Mouse (Mus musculus) C3H10T1/2 (cell line): ENCODE measurements around the gene Ccdc85b. TPM values are rescaled to one million over a fixed set of nuclear protein-coding genes. Genes with fewer than 3 reads are reported as not detected.

ENCODE experiments used
- polyA plus RNA-seq, 2 experiments: library from polyadenylated mRNA; unstranded; fragments of >200 nt; fragmentation: generic; extraction: Trizol; gene quantifications; one replicate each; pipeline ENCODE4 v1.2.1; 2012; ENCODE audit warnings: missing spikeins in 2 of 2

Gene Ccdc85b
- polyA plus RNA-seq, result 10 to 100 TPM; 19.1 to 30.2 TPM

DNA sequence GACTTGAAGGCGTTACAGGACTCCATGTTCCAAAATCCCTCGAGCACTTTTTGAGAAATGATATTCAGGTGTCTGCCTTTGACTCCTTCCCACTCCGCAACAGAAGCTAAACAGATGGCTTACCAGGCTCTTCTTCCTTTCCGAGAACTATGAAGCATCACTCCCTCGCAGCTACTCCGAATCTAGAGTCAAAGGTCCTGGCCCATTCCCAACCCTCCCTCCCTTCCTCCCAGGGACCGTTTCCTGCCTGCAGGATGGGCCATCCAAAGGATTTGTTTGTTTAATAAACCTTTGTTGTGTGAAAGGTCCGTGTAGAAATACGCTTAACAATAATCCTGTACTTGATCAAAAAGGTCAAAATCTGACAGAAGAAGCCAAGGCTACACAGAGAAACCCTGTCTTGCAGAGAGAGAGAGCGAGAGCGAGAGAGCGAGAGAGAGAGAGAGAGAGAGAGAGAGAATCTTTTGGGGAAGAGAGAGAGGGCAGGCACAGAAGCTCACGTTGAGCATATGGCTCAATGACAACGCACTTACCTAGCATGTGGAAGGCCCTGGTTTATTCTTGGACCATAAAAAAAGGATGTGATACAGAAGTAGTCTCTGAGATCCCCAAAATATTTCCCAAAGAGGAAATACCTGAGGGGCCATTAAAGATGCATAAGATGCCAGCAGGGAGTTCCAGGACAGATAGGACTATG is at the start of gene Ccdc85b:
Gene Ccdc85b (minus strand): TSS at position 149 of the 697 bp plus-strand sequence.

GRCm38 (mm10) chr19:5503687-5504086 is 46.0 kb upstream of the Ccdc85b start, which contains the start of gene 1700020D05Rik:
TSS of gene 1700020D05Rik (minus strand) at chr19:5503787.

GRCm38 (mm10) chr19:5490313-5490897 is 32.7 kb upstream of the Ccdc85b start, which contains the start of gene Cfl1:
TSS of gene Cfl1 (plus strand) at chr19:5490455.

GRCm38 (mm10) chr19:5487768-5488550 is 30.3 kb upstream of the Ccdc85b start, which contains the start of gene Mus81:
TSS of gene Mus81 (minus strand) at chr19:5488402.

GRCm38 (mm10) chr19:5473720-5474119 is 16.0 kb upstream of the Ccdc85b start, which contains the start of gene Efemp2:
TSS of gene Efemp2 (plus strand) at chr19:5473954.

DNA sequence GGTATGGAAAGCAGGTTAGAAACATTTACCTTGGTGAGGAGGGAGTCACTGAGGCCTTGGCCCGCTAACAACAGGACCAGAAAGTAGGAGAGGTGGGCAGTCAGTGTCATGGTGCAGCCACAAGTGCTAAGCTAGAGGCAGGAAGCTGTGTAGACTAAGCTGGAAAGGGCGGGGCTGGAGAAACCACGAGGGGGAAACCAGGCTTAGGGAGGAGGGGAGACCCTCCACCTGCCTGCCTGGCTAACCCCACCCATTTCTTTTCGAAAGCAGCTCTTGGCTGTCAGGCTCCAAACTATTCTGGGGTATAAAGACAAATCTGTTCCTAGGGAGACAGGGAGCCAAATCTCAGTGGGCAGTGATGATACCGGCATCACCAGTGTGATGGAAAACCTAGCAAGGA is 10.7 kb upstream of the Ccdc85b start, which contains the start of gene Ctsw:
Gene Ctsw (minus strand): TSS at position 134 of the 400 bp plus-strand sequence.

DNA sequence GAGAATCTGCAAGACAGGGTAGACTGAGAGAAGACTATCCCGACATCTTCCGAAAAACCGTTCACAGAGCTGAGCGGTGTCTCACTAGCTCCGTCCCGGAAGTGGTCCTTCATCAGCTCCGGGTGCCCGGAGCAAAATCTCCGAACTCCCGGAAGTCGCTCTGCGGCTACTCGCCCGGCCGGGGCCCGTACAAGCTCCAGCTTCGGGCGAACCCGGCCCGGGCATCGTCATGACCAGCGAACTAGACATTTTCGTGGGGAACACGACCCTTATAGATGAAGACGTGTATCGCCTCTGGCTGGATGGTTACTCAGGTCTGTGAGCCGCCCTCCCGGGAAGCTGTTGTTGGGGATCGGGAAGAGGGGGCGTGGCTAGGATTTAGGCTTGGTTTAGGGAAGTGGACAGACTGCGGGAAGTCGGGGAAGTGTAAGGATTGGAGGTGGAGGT is 2.8 kb upstream of the Ccdc85b start, which contains the start of gene Fibp:
Gene Fibp (plus strand): TSS at position 151 of the 447 bp plus-strand sequence.

GRCm38 (mm10) chr19:5447515-5448353 is 10.0 kb downstream of the Ccdc85b start, which contains the start of gene Fosl1:
TSS of gene Fosl1 (plus strand) at chr19:5447547.

GRCm38 (mm10) chr19:5424782-5425741 is 32.6 kb downstream of the Ccdc85b start, which contains the start of the genes Drap1 and AI837181:
TSS of gene Drap1 (minus strand) at chr19:5424979.
TSS of gene AI837181 (plus strand) at chr19:5425144.

Other genes with a start within 250 kb of the Ccdc85b start
- gene Pacs1, start 184.8 kb downstream of the Ccdc85b start, polyA plus RNA-seq, result 10 to 100 TPM in 1 of 2 experiments, 1 to 10 TPM in 1; 7.7 to 24.1 TPM
- gene Sf3b2, start 162.4 kb downstream of the Ccdc85b start, polyA plus RNA-seq, result 100 to 1,000 TPM; 155 to 206 TPM
- under 1 TPM; 0.01 to 0.04 TPM for gene Gal3st3, start 159.6 kb downstream of the Ccdc85b start, polyA plus RNA-seq
- gene Catsper1, start 122.2 kb downstream of the Ccdc85b start, polyA plus RNA-seq, result under 1 TPM in 1 of 2 experiments, not detected in 1; 0.01 TPM
- 10 to 100 TPM; 13.3 to 17.5 TPM for gene Cst6, start 108.3 kb downstream of the Ccdc85b start, polyA plus RNA-seq
- gene Eif1ad, start 91.2 kb downstream of the Ccdc85b start, polyA plus RNA-seq, result 10 to 100 TPM; 19.7 to 31.1 TPM
- gene Banf1, start 90.7 kb downstream of the Ccdc85b start, polyA plus RNA-seq, result 100 to 1,000 TPM; 410 to 751 TPM
- gene Sart1, start 69.2 kb downstream of the Ccdc85b start, polyA plus RNA-seq, result 100 to 1,000 TPM in 1 of 2 experiments, 10 to 100 TPM in 1; 90.8 to 138 TPM
- gene Tsga10ip, start 55.4 kb downstream of the Ccdc85b start, polyA plus RNA-seq, result under 1 TPM; 0.15 to 0.57 TPM
- gene Drap1, start 32.9 kb downstream of the Ccdc85b start, polyA plus RNA-seq, result 100 to 1,000 TPM; 562 to 812 TPM
- 100 to 1,000 TPM; 130 to 150 TPM for gene AI837181, start 32.8 kb downstream of the Ccdc85b start, polyA plus RNA-seq
- gene Fosl1, start 10.3 kb downstream of the Ccdc85b start, polyA plus RNA-seq, result 10 to 100 TPM; 12.6 to 75.6 TPM
- gene Fibp, start 2.7 kb upstream of the Ccdc85b start, polyA plus RNA-seq, result 10 to 100 TPM; 64.4 to 74.0 TPM
- 1 to 10 TPM in 1 of 2 experiments, under 1 TPM in 1; 0.12 to 1.7 TPM for gene Ctsw, start 10.6 kb upstream of the Ccdc85b start, polyA plus RNA-seq
- 100 to 1,000 TPM; 126 to 239 TPM for gene Efemp2, start 16.1 kb upstream of the Ccdc85b start, polyA plus RNA-seq
- gene Mus81, start 30.5 kb upstream of the Ccdc85b start, polyA plus RNA-seq, result 10 to 100 TPM; 60.9 to 64.0 TPM
- 1,000 to 10,000 TPM; 1,421 to 2,469 TPM for gene Cfl1, start 32.6 kb upstream of the Ccdc85b start, polyA plus RNA-seq
- gene 1700020D05Rik, start 45.9 kb upstream of the Ccdc85b start, polyA plus RNA-seq, result under 1 TPM; 0.05 to 0.50 TPM
- gene Snx32, start 52.6 kb upstream of the Ccdc85b start, polyA plus RNA-seq, result 1 to 10 TPM; 1.8 to 8.4 TPM
- under 1 TPM in 1 of 2 experiments, not detected in 1; 0.02 TPM for gene Ovol1, start 102.8 kb upstream of the Ccdc85b start, polyA plus RNA-seq
- gene Ap5b1, start 110.1 kb upstream of the Ccdc85b start, polyA plus RNA-seq, result 1 to 10 TPM; 6.6 to 7.6 TPM
- gene Rnaseh2c, start 144.0 kb upstream of the Ccdc85b start, polyA plus RNA-seq, result 100 to 1,000 TPM; 102 to 285 TPM
- gene Kat5, start 152.3 kb upstream of the Ccdc85b start, polyA plus RNA-seq, result 10 to 100 TPM; 20.8 to 66.9 TPM
- gene Rela, start 179.6 kb upstream of the Ccdc85b start, polyA plus RNA-seq, result 10 to 100 TPM; 47.2 to 73.0 TPM
- 10 to 100 TPM; 21.0 to 36.8 TPM for gene Sipa1, start 205.8 kb upstream of the Ccdc85b start, polyA plus RNA-seq
- 10 to 100 TPM; 11.6 to 19.5 TPM for gene Map3k11, start 230.8 kb upstream of the Ccdc85b start, polyA plus RNA-seq
- gene Pcnx3, start 231.0 kb upstream of the Ccdc85b start, polyA plus RNA-seq, result 10 to 100 TPM; 16.2 to 56.0 TPM
- gene Kcnk7, start 246.5 kb upstream of the Ccdc85b start, polyA plus RNA-seq, result under 1 TPM; 0.02 to 0.18 TPM